Mouse (Mus musculus) ES-Bruce4 (cell line): ENCODE measurements around the gene Gm5485. TPM values are rescaled to one million over a fixed set of nuclear protein-coding genes. Genes with fewer than 3 reads are reported as not detected.

ENCODE experiments used
- H3K27ac ChIP-seq: 2 replicates; pipeline ENCODE4 v1.5.1; 2012; ENCODE audit warnings: low read length, inconsistent platforms; ENCODE audit not compliant: insufficient read depth
- H3K27me3 ChIP-seq: 2 replicates; pipeline ENCODE4 v1.6.1; 2012; ENCODE audit warnings: mild to moderate bottlenecking, low read length, inconsistent platforms; ENCODE audit not compliant: control insufficient read depth, poor library complexity, insufficient read depth, severe bottlenecking
- H3K36me3 ChIP-seq: 2 replicates; pipeline ENCODE4 v1.6.1; 2012; ENCODE audit warnings: inconsistent platforms, mild to moderate bottlenecking, low read length, moderate library complexity; ENCODE audit not compliant: control insufficient read depth, poor library complexity, insufficient read depth, severe bottlenecking
- H3K4me1 ChIP-seq: one replicate; pipeline ENCODE4 v1.8.1; 2011; ENCODE audit warnings: low read length; ENCODE audit not compliant: control insufficient read depth, insufficient read depth
- H3K4me3 ChIP-seq: 2 replicates; pipeline ENCODE4 v1.5.1; 2011; ENCODE audit warnings: low read depth, mild to moderate bottlenecking, low read length
- H3K9ac ChIP-seq: 2 replicates; pipeline ENCODE4 v1.6.1; 2012; ENCODE audit warnings: low read depth, mild to moderate bottlenecking, inconsistent platforms; ENCODE audit not compliant: poor library complexity, severe bottlenecking
- H3K9me3 ChIP-seq: replicated peaks from 2 replicates; pipeline ENCODE4 v1.6.1; 2012; ENCODE audit warnings: mild to moderate bottlenecking, low read length, inconsistent platforms; ENCODE audit not compliant: control insufficient read depth, poor library complexity, insufficient read depth, severe bottlenecking
- CTCF ChIP-seq: IDR thresholded peaks from one replicate; pipeline ENCODE4 v1.8.1; 2011; ENCODE audit warnings: low read depth, low read length
- EP300 ChIP-seq: IDR thresholded peaks from 2 replicates; pipeline ENCODE4 v1.6.1; 2011; ENCODE audit warnings: low read depth, low read length; ENCODE audit not compliant: insufficient read depth
- POLR2A ChIP-seq: IDR thresholded peaks from one replicate; pipeline ENCODE4 v1.8.1; 2011; ENCODE audit warnings: low read length; ENCODE audit not compliant: insufficient read depth
- polyA plus RNA-seq: library from polyadenylated mRNA; stranded (reverse); fragments of >200 nt; gene quantifications from 2 replicates; pipeline ENCODE4 v1.2.4, GENCODE M21; 2011; ENCODE audit warnings: low read depth; ENCODE audit not compliant: missing spikeins, insufficient read depth, insufficient read length

The Gm5485 gene
- polyA plus RNA-seq, 1 experiment = not detected

GRCm38 (mm10) chr16:48410125-48410524, 2.1 kb downstream of the Gm5485 start:
- H3K4me3 ChIP-seq = no peak overlapping the region
- TF ChIP-seq POLR2A (no peak), EP300 (no peak), CTCF (no peak)
- H3K9me3 ChIP-seq = no peaks in the 10 kb centered on the region
- no peak overlapping the region for H3K9ac ChIP-seq
- no peaks in the 10 kb centered on the region for H3K36me3 ChIP-seq
- H3K27me3 ChIP-seq = no peaks in the 10 kb centered on the region
- no peaks in the 10 kb centered on the region for H3K4me1 ChIP-seq
- no peak overlapping the region for H3K27ac ChIP-seq

GRCm38 (mm10) chr16:48409580-48409979, 2.6 kb downstream of the Gm5485 start:
- TF ChIP-seq POLR2A = no peak
- no peak for TF ChIP-seq EP300
- no peak for TF ChIP-seq CTCF

GRCm38 (mm10) chr16:48405674-48406403, 6.4 kb downstream of the Gm5485 start:
- H3K27me3 ChIP-seq = no peaks in the 10 kb centered on the region
- no peak for TF ChIP-seq EP300
- TF ChIP-seq POLR2A = no peak
- TF ChIP-seq CTCF = no peak
- H3K4me3 ChIP-seq = no peak overlapping the region
- H3K27ac ChIP-seq = no peak overlapping the region
- no peaks in the 10 kb centered on the region for H3K9me3 ChIP-seq
- H3K9ac ChIP-seq = no peak overlapping the region
- no peaks in the 10 kb centered on the region for H3K4me1 ChIP-seq
- H3K36me3 ChIP-seq = no peaks in the 10 kb centered on the region

More at GRCm38 (mm10) chr16:48409580-48409979, 2.6 kb downstream of the Gm5485 start:
- H3K36me3 ChIP-seq = no peaks in the 10 kb centered on the region
- H3K27me3 ChIP-seq = no peaks in the 10 kb centered on the region
- no peak overlapping the region for H3K27ac ChIP-seq
- H3K4me1 ChIP-seq = no peaks in the 10 kb centered on the region
- H3K4me3 ChIP-seq = no peak overlapping the region
- H3K9me3 ChIP-seq = no peaks in the 10 kb centered on the region
- no peak overlapping the region for H3K9ac ChIP-seq

- H3K9ac ChIP-seq = no peak overlapping the region
- no peaks in the 10 kb centered on the region for H3K9me3 ChIP-seq
- H3K36me3 ChIP-seq = no peaks in the 10 kb centered on the region
- H3K27me3 ChIP-seq = no peaks in the 10 kb centered on the region
- no peak overlapping the region for H3K4me3 ChIP-seq
- TF ChIP-seq EP300 (no peak), POLR2A (no peak), CTCF (no peak)
- no peak overlapping the region for H3K27ac ChIP-seq
- H3K4me1 ChIP-seq = no peaks in the 10 kb centered on the region
These were observed 8.2 kb downstream of the Gm5485 start for GRCm38 (mm10) chr16:48404009-48404408.

- no peaks in the 10 kb centered on the region for H3K36me3 ChIP-seq
- no peaks in the 10 kb centered on the region for H3K9me3 ChIP-seq
- no peak overlapping the region for H3K4me3 ChIP-seq
- H3K27ac ChIP-seq = no peak overlapping the region
- H3K27me3 ChIP-seq = no peaks in the 10 kb centered on the region
- no peak for TF ChIP-seq POLR2A
- TF ChIP-seq EP300 = no peak
- TF ChIP-seq CTCF = no peak
- H3K4me1 ChIP-seq = no peaks in the 10 kb centered on the region
- H3K9ac ChIP-seq = no peak overlapping the region
These were observed 8.8 kb downstream of the Gm5485 start for GRCm38 (mm10) chr16:48403423-48403822.

GRCm38 (mm10) chr16:48402963-48403362, 9.3 kb downstream of the Gm5485 start:
- TF ChIP-seq CTCF (no peak), POLR2A (no peak), EP300 (no peak)
- no peak overlapping the region for H3K4me3 ChIP-seq
- H3K27ac ChIP-seq = no peak overlapping the region
- H3K36me3 ChIP-seq = no peaks in the 10 kb centered on the region
- H3K9ac ChIP-seq = no peak overlapping the region
- H3K27me3 ChIP-seq = no peaks in the 10 kb centered on the region
- no peaks in the 10 kb centered on the region for H3K9me3 ChIP-seq
- no peaks in the 10 kb centered on the region for H3K4me1 ChIP-seq
